Mouse (Mus musculus): ENCODE measurements around the gene Dnmbp.

DNA sequence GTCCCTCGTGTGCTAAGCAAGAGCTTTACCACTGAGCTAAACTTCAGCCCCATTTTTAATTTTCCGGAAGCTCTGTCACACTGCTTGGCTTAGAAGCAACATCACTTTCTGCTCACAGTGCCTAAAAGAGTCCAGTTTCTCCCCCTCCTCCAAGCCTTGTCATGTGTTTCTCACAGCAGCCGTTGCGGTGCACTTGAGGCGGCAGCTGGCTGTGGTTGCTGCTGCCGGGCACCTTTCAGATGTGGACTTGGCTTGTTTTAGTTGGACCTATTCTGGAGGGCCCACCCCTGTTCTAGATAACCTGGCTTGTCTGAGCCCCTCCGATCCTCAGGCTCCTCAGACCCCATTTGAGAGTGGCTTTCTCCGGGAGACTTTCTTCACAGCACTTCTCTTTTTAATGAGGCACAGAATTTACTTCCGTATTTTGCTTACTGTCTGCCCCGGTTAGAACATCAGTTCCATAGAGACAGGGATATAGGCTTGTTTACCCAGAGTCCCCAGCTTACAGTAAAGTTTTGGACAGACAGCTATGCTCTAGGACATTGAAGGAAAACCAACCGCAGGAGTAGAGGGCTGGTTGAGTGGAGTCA, 25.6 kb upstream of the Dnmbp start:
- TF ChIP-seq GATA1 (IDR thresholded peaks at IDR 0.05; ENCODE audit: low read length), result no peak
- no peak for TF ChIP-seq TAL1 (IDR thresholded peaks at IDR 0.05; ENCODE audit: low read length)
